Mouse (Mus musculus) urinary bladder, postnatal 25 days (tissue): ENCODE measurements around the gene Scrn3.

Source experiments
- DNase-seq: peaks from one replicate; pipeline ENCODE4 v3.0.0; 2022; ENCODE audit warnings: low spot score

The Scrn3 gene

GRCm38 (mm10) chr2:73319218-73319617, 6.8 kb downstream of the Scrn3 start:
- no peak for DNase-seq

DNA sequence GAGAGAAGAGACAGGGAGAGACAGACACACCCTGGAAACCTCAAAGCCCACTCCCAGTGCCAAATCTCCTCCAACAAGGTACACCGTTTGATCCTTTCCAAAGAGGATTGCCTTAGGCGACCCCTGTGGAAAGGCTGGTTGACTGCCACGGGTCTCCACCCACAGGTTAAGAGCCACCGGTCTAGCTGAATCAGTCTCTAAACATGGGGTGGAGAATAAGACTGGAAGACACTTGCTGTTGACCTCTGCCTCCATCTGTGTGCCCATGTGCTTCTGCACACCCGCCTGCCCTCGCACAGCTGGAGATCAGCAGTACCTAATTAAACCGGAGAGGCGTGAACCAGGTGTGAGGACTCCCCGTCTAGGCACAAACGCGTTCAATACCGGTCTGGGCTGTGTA, 10.6 kb downstream of the Scrn3 start:
- no peak for DNase-seq

DNA sequence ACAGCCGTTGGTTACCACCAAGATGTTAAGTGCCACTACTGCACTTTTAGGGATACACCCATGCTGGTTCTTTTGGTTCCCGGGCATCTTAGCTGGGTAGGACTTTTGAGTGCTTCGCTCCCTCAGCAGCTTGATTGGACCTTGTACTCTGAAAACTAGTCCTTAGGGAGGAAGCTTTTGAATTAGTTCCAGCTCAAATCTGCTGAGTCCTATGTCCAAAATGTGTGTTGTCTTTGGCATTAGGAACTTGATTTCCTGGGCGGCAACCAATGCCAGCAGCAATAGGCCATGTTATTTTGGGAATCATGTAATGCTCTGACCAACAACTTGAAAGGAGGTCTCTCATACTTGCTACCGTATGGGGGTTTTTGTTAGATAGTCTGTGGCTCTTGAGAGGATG, 13.5 kb downstream of the Scrn3 start:
- no peak for DNase-seq

DNA sequence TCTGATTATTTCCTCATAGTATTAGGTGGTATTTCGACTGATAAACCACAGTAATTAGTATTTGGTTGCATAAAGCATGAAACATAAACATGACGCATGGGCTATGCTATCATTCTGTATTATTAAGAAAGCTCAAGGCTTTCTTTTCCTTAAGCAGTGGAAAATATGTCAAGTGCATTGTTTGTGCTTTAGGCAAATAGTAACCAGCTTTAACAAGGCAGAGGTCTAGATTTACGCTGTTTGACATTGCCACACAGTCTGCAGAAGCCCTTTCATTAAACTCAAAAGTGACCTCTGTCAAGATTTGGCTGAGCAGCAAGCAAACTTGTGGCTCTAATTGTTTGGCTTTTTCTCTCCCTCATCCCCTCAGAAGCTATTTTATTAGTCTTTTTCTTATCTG, 23.5 kb downstream of the Scrn3 start:
- DNase-seq: no peak

DNA sequence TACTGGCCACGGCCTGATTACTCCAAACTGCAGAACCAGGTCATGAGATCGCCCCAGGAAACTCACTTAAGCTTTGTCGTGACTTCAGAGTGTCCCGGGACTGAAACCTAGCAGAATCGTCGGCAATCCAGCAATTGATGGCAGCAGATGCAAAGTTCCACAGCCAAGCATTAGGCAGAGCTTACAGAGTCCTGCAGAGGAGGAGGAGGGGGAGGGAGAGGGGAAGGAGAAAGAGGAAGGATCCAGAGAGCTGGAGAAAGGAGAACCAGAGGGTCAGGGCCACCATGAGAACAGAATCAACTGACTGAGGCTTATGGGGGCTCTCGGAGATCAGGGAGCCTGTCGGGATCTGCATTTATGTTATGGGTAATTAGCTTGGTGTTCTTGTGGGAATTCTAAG, 26.0 kb downstream of the Scrn3 start:
- no peak for DNase-seq

DNA sequence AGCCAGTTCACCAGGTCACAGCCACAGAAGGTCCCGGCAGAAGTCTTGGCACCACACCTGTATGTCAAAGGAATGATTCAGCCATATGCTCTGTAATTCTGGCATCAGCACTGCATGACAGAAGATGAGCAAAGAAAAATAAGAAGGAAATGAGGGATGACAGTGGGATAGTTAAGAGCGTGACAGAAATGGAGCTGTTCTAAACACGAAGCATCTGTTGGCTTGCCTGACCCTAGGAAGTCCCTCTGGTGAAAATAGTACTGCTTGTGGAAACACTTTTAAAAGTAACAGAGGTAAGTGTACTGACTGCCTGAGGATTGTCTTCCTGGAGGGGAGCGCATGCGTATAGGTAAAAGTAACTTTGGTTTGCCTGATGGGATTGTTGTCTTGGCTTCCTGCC, 31.3 kb downstream of the Scrn3 start:
- no peak for DNase-seq

- no peak for DNase-seq
Measured at GRCm38 (mm10) chr2:73345204-73345603, 32.8 kb downstream of the Scrn3 start.

DNA sequence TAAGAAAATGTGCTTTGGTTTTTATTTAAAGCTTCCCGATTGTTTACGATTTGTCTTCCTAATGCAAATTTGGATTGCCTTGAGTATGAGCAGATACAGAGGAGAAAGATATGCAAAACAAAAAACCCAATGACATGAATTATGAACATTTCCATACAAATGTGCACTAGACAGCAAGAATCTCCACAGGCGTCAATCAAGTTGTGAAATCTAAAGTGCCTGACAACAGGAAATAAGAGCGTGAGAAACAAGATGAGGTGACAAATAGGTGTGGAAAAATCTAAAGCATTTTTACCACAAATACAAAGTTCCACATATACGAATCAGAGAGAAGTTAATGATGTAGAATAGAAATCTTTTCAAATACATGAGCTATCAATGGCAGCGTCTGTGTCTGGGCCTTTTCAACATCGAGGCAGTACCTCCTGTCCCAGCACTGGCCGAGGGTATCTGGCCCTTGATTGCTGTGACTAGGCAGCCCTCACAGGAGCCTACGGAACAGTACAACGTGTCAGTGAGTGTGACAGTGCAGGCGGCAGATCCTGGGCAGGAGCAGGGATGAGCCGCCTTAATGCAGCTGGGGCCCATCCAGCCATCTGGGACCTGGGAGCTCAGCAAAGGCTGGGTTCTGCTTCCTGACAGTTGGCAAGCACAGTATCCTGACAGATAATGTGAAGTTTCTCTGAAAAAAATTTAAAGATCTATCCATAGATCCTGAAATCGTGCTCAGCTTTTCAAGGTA, 34.1 kb downstream of the Scrn3 start:
- no peak for DNase-seq

DNA sequence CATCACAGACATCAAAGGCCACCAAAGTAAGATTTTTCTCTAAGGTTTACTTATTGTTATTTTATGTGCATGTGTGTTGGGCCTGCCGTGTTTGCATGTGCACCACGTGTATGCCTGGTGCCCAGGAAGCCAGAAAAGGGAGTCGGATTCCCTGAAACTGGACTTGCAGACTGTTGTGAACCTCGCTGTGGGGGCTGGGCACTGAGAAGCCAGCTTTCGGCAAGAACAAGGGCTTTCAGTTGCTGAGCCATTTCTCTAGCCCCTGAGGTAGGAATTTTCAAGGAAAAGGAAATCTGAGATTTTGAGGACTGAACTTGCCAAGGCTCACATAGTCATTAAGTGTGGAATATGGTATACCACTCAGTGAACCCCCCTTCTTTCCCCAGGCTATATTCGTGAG, 34.7 kb downstream of the Scrn3 start:
- DNase-seq: no peak

DNA sequence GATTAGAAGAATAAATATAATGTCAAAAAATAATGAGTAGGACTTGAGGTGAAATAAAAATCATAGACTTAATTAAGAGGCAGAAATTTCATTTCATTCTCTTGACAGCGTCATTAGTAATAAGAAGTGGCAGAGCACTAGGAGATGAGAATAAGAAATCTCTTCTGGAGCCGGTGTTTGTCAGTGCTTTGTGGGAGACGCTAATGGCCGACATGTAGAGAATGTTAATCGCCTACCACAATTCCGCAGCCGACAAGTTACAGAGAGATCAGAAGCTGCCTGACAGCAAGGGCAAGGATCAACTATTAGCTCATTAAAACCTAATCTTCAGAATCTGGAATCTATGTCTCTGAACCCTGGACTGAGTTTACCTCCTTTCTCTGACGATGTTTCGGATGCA, 35.4 kb downstream of the Scrn3 start:
- no peak for DNase-seq

DNA sequence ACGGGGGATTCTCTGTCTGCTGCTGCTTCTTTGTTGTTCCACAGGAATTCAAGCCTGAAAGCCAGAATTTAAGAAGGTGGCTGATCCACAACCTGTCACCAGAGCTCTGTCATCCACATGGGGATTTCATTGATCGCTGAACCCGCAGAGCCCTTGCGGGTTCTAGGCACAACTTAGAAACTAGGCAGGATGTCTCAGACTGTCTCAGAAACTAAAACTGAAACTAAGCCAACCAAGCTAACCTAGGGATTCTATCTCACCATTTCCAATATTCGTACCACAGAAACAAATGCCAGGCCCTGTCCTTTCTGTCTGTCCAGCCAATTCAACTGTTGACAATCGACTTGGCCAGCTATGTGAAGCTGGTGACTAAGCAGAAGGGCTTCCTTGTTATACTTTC, 35.8 kb downstream of the Scrn3 start:
- DNase-seq: no peak

- DNase-seq: no peak
Measured at GRCm38 (mm10) chr2:73351496-73351895, 39.1 kb downstream of the Scrn3 start.

- no peak for DNase-seq
Measured at GRCm38 (mm10) chr2:73351927-73352374, 39.5 kb downstream of the Scrn3 start.

DNA sequence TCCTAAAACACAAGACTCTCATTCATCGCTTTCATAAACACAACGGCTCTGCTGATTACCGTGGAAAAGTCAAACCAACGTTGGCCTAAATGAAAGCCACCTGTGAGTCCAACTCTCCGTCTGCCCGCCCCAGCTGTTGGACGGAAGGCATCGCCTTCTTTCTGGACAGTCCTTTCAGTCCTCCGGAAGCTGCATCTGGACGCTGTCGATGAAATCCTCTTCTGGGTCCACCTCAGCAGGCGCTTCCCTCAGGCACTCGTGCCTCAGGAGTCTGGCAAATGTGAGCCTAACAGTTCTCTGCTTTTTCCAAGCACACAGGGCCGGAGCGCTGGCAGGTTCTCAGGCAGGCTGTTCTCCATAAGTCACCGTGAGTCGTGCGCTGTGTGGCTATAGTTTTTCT, 44.6 kb downstream of the Scrn3 start:
- DNase-seq: no peak

DNA sequence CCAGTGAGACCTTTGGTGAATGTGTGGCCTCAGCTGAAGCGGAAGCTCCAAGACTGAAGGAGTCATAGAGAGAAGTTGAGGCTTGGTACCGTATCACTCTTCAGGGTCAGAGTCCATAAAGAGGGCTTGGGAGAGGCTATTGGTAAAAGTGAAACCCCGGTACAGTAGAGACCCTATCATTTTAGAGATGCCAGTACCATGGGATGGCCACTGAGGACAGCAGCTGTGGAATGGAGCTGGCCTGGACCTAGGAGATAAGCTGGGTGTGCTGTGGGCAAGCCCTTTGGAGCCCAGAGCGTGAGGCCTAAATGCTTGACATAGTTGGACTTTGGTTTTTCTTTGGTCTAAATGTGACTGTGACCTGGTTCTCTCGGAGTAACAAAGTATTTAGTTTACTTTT, 47.5 kb downstream of the Scrn3 start:
- DNase-seq: no peak

- DNase-seq: no peak
Measured at GRCm38 (mm10) chr2:73360536-73360935, 48.1 kb downstream of the Scrn3 start.

GRCm38 (mm10) chr2:73363448-73363847, 51.0 kb downstream of the Scrn3 start:
- no peak for DNase-seq

DNA sequence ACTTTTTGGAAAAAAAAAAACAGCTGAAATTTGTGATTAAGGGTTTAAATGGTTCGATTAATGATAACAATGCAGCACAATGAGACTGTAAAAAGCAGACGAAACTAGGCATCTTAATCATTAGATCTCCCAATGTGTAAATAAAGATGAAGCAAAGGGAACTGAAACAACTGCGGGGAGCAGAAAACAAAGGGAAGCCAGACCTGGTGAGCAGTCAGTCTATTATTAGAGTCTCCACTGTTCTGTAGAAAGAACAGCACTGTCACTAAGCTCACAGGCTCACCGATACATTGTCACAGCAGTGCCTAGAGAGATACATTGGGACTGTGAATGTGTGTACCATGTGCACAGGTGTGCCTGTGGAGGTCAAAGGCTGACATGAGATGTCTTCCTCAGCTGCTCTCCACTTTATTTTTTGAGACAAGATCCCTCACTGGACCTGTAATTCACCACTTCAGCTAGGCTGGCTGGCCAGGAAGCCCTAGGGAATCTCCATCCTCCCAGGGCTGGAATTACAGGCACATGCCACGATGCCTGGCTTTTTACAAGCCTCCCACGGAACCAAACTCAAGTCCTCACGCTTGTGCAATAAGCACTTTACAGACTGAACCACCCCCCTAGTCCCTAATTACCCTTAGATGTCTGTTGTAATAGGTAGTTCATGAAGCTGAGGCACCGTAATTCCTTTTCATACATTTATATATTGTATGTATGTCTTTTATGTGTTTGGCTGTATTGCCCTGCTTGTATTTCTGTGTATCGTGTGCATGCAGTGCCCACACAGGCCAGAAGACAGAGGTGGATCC, 59.3 kb downstream of the Scrn3 start:
- no peak for DNase-seq

DNA sequence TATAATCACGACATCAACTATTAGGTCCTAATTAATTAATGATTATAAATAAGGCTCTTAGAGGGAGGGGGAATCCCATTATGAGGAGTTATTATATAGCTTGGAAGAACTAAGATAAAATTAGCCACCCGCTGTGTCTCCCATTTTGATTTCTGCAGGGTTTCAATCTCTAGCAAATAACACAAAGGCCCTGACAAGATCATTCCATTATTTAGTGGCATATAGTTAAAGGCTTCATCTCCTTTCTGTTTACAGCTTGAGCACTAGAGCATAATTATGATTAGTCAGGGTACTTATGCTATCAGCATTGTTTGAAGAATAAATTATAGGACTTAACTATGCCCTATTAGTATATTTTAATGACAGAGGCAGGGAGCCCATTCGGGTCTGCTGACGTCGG, 65.9 kb downstream of the Scrn3 start:
- DNase-seq: no peak

GRCm38 (mm10) chr2:73379656-73380055, 67.3 kb downstream of the Scrn3 start:
- DNase-seq: no peak

GRCm38 (mm10) chr2:73380298-73380975, 68.0 kb downstream of the Scrn3 start:
- DNase-seq: no peak

DNA sequence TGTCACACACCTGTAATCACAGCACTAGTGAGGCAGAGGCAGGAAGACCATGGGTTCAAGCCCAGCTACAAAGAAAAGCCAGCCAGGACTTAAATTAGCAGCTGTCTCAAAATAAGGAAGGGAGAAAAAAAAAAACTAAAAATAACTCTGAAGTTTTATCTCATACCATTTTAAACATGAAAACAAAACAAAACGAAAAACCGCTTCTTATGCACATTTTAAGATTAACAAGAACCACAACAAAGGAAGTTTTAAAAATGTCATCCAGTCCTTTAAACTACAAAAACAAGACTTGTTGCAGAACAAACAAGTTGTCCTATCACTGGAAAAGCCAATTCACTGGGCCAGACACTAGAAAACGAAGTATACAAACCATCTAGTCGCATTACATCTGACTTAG, 72.8 kb downstream of the Scrn3 start:
- DNase-seq: no peak
